Mouse (Mus musculus): ENCODE data around the gene Ppcdc. TPM values are rescaled to one million over a fixed set of nuclear protein-coding genes. Genes with fewer than 3 reads are reported as not detected.

Ppcdc gene
- total RNA-seq, 1 experiment = 41.7 TPM

- peak; percentile 47 for DNase-seq (ENCODE audit: low read depth, low spot score)
- Histone ChIP-seq H3K9ac (ENCODE audit: insufficient read depth, low read depth, low read length, poor library complexity, severe bottlenecking) (no peak overlapping the region), H3K27ac (ENCODE audit: insufficient read depth, low read depth, low read length, poor library complexity, severe bottlenecking) (peak overlapping the region; percentile 14; the same call in 1 of the 2 replicates), H3K36me3 (ENCODE audit: control insufficient read depth, insufficient read depth, low read length, poor library complexity, severe bottlenecking) (no peaks in the 10 kb centered on the region), H3K4me1 (ENCODE audit: control insufficient read depth in 2 of 2, insufficient read depth in 2 of 2, low read length in 2 of 2, poor library complexity in 1 of 2) (peaks cover 5 to 8% of the 10 kb centered on the region in 2 experiments; a peak in 3 of 4 replicates), H3K9me3 (ENCODE audit: control insufficient read depth, insufficient read depth, low read depth, low read length) (no peaks in the 10 kb centered on the region), H3K4me3 (ENCODE audit: insufficient read depth in 1 of 2, low read depth in 1 of 2, low read length in 2 of 2, poor library complexity in 1 of 2, severe bottlenecking in 1 of 2) (no peak overlapping the region)
- in situ Hi-C loops (cut with MboI; ENCODE audit: low sequenced_read_pairs in 2 of 2, unreplicated experiment in 2 of 2) = no loop called here
- TF ChIP-seq CHD2 (IDR thresholded peaks at IDR 0.05; ENCODE audit: low read depth, low read length) = peak; percentile 41; the same call in 1 of the 2 replicates
- no peak for TF ChIP-seq ZC3H11A (IDR thresholded peaks at IDR 0.05; ENCODE audit: borderline replicate concordance, low read depth, low read length)
- 0 out of 2 replicates have a peak, but pooled peaks have one; percentile 42 for TF ChIP-seq MAFK (IDR thresholded peaks at IDR 0.05; ENCODE audit: insufficient read depth, low read depth, low read length)
Observed at GRCm38 (mm10) chr9:57354377-57355183, 85.3 kb downstream of the Ppcdc start.

GRCm38 (mm10) chr9:57351277-57351676, 88.6 kb downstream of the Ppcdc start:
- no peak overlapping the region for H3K27ac ChIP-seq (ENCODE audit: insufficient read depth, low read depth, low read length, poor library complexity, severe bottlenecking)
- peak; percentile 34 for DNase-seq (ENCODE audit: low read depth, low spot score)
- H3K4me1 ChIP-seq (ENCODE audit: control insufficient read depth in 2 of 2, insufficient read depth in 2 of 2, low read length in 2 of 2, poor library complexity in 1 of 2) = peaks cover 5 to 8% of the 10 kb centered on the region in 2 experiments; a peak in 3 of 4 replicates
- in situ Hi-C loops (cut with MboI; ENCODE audit: low sequenced_read_pairs in 2 of 2, unreplicated experiment in 2 of 2) = no loop called here
- peak; percentile 91 for TF ChIP-seq ZNF384 (IDR thresholded peaks at IDR 0.05; ENCODE audit: low read depth, low read length)
- TF ChIP-seq HCFC1 (IDR thresholded peaks at IDR 0.05; ENCODE audit: borderline replicate concordance, insufficient read depth, low read length) = no peak
- TF ChIP-seq ZC3H11A (IDR thresholded peaks at IDR 0.05; ENCODE audit: borderline replicate concordance, low read depth, low read length) = peak; percentile 59; the same call in 1 of the 2 replicates
- TF ChIP-seq CHD2 (IDR thresholded peaks at IDR 0.05; ENCODE audit: low read depth, low read length) = no peak
- no peaks in the 10 kb centered on the region for H3K36me3 ChIP-seq (ENCODE audit: control insufficient read depth, insufficient read depth, low read length, poor library complexity, severe bottlenecking)
- H3K4me3 ChIP-seq (ENCODE audit: insufficient read depth in 1 of 2, low read depth in 1 of 2, low read length in 2 of 2, poor library complexity in 1 of 2, severe bottlenecking in 1 of 2) = no peak overlapping the region
- H3K9me3 ChIP-seq (ENCODE audit: control insufficient read depth, insufficient read depth, low read depth, low read length) = no peaks in the 10 kb centered on the region
- H3K9ac ChIP-seq (ENCODE audit: insufficient read depth, low read depth, low read length, poor library complexity, severe bottlenecking) = no peak overlapping the region

GRCm38 (mm10) chr9:57345902-57346301, 94.0 kb downstream of the Ppcdc start:
- no peak for DNase-seq (ENCODE audit: low read depth, low spot score)
- in situ Hi-C loops (cut with MboI; ENCODE audit: low sequenced_read_pairs in 2 of 2, unreplicated experiment in 2 of 2) = no loop called here
- no peak overlapping the region for H3K4me3 ChIP-seq (ENCODE audit: insufficient read depth in 1 of 2, low read depth in 1 of 2, low read length in 2 of 2, poor library complexity in 1 of 2, severe bottlenecking in 1 of 2)
- H3K9ac ChIP-seq (ENCODE audit: insufficient read depth, low read depth, low read length, poor library complexity, severe bottlenecking) = no peak overlapping the region
- H3K27ac ChIP-seq (ENCODE audit: insufficient read depth, low read depth, low read length, poor library complexity, severe bottlenecking) = no peak overlapping the region
- TF ChIP-seq MAFK (IDR thresholded peaks at IDR 0.05; ENCODE audit: insufficient read depth, low read depth, low read length) (no peak), CHD2 (IDR thresholded peaks at IDR 0.05; ENCODE audit: low read depth, low read length) (no peak), ZC3H11A (IDR thresholded peaks at IDR 0.05; ENCODE audit: borderline replicate concordance, low read depth, low read length) (no peak), HCFC1 (IDR thresholded peaks at IDR 0.05; ENCODE audit: borderline replicate concordance, insufficient read depth, low read length) (no peak), ZNF384 (IDR thresholded peaks at IDR 0.05; ENCODE audit: low read depth, low read length) (no peak)
- H3K4me1 ChIP-seq (ENCODE audit: control insufficient read depth in 2 of 2, insufficient read depth in 2 of 2, low read length in 2 of 2, poor library complexity in 1 of 2) = no peaks in the 10 kb centered on the region
- H3K36me3 ChIP-seq (ENCODE audit: control insufficient read depth, insufficient read depth, low read length, poor library complexity, severe bottlenecking) = no peaks in the 10 kb centered on the region
- H3K9me3 ChIP-seq (ENCODE audit: control insufficient read depth, insufficient read depth, low read depth, low read length) = no peaks in the 10 kb centered on the region

- no peak for DNase-seq (ENCODE audit: low read depth, low spot score)
- Histone ChIP-seq H3K9ac (ENCODE audit: insufficient read depth, low read depth, low read length, poor library complexity, severe bottlenecking) (no peak overlapping the region; the same call in 1 of the 2 replicates), H3K27ac (ENCODE audit: insufficient read depth, low read depth, low read length, poor library complexity, severe bottlenecking) (no peak overlapping the region), H3K4me1 (ENCODE audit: control insufficient read depth in 2 of 2, insufficient read depth in 2 of 2, low read length in 2 of 2, poor library complexity in 1 of 2) (no peaks in the 10 kb centered on the region), H3K9me3 (ENCODE audit: control insufficient read depth, insufficient read depth, low read depth, low read length) (no peaks in the 10 kb centered on the region), H3K36me3 (ENCODE audit: control insufficient read depth, insufficient read depth, low read length, poor library complexity, severe bottlenecking) (no peaks in the 10 kb centered on the region), H3K4me3 (ENCODE audit: insufficient read depth in 1 of 2, low read depth in 1 of 2, low read length in 2 of 2, poor library complexity in 1 of 2, severe bottlenecking in 1 of 2) (no peak overlapping the region)
- TF ChIP-seq MAFK (IDR thresholded peaks at IDR 0.05; ENCODE audit: insufficient read depth, low read depth, low read length) (no peak), ZNF384 (IDR thresholded peaks at IDR 0.05; ENCODE audit: low read depth, low read length) (no peak), ZC3H11A (IDR thresholded peaks at IDR 0.05; ENCODE audit: borderline replicate concordance, low read depth, low read length) (no peak)
- in situ Hi-C loops (cut with MboI; ENCODE audit: low sequenced_read_pairs in 2 of 2, unreplicated experiment in 2 of 2) = no loop called here
Observed at GRCm38 (mm10) chr9:57343752-57344151, 96.2 kb downstream of the Ppcdc start.

Measured in ES-E14 (cell line).